Mouse (Mus musculus): Measurements from ENCODE around the gene Dna2.
"Not testable (repeated sequence)": the region's sequence is repeated elsewhere in the genome, so short reads cannot be mapped to it uniquely, and the experiment has no call there.

The Dna2 gene

GRCm38 (mm10) chr10:62946738-62947471 is at the start of gene Dna2:
Dna2 (plus strand) TSS chr10:62947026.
- peak; percentile 81 to 90 for DNase-seq

- no peak for DNase-seq
Measured at GRCm38 (mm10) chr10:62897437-62897836, 49.4 kb upstream of the Dna2 start.

DNA sequence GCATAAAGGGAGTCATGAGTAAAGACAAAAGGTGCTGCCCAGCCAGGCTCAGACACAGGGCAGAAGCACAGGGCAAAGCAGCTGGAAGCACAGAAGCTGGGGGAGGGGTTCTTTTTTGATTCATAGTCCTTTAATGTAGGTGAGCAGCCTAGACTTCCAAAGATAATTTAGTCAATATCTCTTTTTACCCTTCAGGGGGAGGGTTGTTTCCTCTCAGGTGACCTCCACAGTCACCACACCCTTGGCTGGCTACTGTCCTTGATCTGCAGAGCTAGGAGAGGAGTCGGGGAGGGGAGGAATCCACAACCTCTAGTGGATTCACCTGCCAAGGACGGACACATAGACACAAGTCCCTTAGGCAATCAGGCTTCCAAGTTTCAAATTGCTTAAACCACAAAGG is 48.8 kb upstream of the Dna2 start:
- no peak for DNase-seq

- DNase-seq: no peak
Measured at GRCm38 (mm10) chr10:62900144-62900543, 46.7 kb upstream of the Dna2 start.

DNA sequence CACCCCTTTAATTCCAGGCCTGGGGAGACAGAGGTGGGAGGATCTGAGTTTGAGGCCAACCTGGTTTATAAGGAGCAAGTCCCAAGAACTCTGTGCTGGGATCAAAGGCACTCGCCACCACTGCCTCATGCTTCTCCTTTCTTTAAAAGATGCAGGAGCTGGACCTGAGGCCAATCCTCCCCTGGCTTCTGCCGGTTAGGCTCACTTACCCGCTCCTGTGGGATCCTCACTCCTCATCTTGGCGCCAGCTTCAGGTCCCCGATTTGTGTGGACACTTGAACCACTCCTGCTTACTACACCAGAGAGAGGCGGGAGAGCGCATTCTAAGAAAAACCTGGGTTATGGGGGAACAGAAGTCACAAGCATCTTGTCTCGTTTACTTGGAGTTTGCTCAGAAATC is 45.0 kb upstream of the Dna2 start:
- DNase-seq: no peak

DNA sequence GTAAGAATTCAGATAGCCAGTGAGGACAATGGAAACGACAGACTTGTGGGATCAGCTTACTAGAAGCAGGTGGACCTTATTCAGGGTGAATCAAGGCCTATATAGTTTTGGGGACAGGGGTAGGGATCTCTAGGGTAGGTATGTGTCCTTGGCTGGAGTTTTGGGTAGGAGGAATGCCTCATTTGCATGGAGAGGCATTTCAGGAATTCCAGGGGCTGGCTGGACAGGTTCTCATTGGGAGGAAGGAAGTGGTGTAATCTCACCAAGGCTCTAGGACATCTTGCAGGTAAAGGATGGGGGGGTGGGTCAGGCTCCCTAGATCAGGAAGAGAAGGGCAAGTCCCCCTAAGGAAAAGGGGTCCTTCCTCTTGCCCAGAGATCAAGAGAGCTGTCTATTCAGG is 44.0 kb upstream of the Dna2 start:
- DNase-seq: no peak

GRCm38 (mm10) chr10:62906336-62906735 is 40.5 kb upstream of the Dna2 start:
- no peak for DNase-seq

GRCm38 (mm10) chr10:62908896-62909295 is 37.9 kb upstream of the Dna2 start, which contains the start of gene Tet1:
Tet1 (minus strand) TSS chr10:62908996.
- not testable (repeated sequence) for DNase-seq

DNA sequence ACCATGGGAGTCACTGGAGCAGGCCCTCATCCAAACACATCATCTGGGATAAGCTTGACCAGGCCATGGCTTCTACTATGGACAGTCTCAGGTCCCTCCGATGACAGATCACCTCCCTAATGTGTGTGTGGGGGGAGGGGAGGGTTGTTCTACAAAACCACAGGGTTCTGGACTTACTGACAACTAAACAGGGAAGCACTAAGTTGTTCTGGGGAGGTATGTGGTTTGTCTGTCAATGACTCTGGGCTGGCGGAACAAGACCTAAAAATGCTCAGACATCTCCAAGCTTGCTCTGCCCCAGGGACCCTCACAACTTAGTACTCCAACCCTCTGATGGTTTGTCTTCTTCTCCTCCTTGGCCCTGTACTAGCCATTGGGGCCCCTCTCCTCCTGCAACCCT is 35.7 kb upstream of the Dna2 start:
- DNase-seq: no peak

GRCm38 (mm10) chr10:62918985-62919384 is 27.8 kb upstream of the Dna2 start:
- DNase-seq: no peak

DNA sequence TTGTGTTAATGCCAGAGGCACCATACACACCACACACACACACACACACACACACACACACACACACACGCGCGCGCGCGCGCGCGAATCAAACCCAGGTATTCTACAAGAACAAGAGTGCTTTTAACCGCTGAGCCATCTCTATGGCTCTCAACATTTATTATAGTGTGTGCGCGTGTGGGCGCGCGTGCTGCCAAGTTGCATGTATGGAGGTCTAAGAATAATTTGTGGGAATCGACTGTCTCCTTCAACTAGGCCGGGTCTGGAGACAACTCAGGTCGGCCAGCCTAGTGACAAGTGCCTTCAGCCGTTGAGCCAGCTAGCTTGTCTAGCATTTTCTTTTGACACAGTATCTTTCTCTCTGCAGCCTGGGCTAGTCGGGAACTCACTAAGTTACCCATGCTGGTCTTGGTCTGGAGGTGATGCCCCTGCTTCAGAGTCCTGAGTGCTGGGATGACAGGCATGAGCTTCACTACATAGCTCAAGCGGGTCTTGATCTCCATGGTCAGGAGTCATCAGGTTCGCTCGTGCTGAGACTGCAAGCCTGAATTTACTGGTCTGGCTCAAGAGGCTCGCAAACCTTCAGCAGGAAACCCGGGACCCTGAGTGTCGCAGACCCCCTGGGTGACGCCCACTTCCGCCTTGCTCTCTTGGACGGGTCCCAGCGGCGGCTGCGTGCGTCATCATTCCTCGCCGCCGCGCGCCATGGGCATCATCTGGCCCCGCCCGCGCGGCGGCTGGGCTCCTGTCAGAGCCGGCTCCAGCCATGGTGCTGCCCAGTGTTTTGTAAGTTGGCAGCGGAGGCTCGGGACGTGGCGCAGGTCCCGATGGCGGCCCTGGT is 26.7 kb upstream of the Dna2 start, which contains the start of gene Slc25a16:
TSS of gene Slc25a16 (plus strand) at position 709 of the 841 bp plus-strand sequence.
- DNase-seq: peak; percentile 96

DNA sequence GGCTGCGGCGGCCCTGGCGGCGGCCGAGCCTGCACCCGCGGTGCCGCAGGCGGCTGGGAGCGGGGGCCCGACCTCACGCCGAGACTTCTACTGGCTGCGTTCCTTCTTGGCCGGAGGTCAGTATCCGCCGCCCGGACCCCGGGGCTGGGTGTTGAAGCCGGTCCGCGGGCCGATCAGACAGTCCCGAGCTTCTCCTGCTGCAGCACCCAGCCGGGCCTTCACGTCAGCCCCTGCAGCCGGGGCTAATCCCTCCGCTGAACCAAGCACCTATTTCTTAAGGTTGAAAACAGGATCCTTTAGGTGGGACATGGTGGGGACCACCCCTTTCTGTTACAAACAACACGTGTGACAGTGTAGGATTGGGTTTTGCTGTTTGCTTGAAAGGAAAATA is 26.1 kb upstream of the Dna2 start:
- DNase-seq: no peak

GRCm38 (mm10) chr10:62924096-62924635 is 22.7 kb upstream of the Dna2 start:
- no peak for DNase-seq

GRCm38 (mm10) chr10:62932381-62932780 is 14.4 kb upstream of the Dna2 start:
- DNase-seq: no peak

- DNase-seq: peak in 1 of 2 experiments; percentile 16
Measured at GRCm38 (mm10) chr10:62944975-62945580, 1.7 kb upstream of the Dna2 start.

DNA sequence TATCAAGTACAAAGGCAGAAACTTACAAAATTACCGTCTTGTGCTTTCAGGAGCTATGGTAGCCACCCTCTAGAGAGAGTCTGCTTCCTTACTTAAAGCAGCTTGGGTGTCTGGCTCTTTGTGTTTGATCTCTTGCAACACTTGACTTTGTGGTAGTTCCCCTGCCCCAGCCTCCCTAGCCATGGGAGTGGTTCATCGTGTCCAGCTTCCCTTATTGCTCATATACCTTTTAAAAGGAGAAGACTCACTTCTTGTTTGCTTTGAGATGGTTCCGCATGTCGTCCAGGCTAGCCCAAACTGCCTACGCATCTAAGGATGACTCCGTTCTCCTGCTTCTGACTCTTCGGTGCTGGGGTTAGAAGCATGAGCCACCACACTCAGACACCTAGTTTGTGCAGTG is 1.7 kb downstream of the Dna2 start:
- peak; percentile 36 to 37 for DNase-seq

DNA sequence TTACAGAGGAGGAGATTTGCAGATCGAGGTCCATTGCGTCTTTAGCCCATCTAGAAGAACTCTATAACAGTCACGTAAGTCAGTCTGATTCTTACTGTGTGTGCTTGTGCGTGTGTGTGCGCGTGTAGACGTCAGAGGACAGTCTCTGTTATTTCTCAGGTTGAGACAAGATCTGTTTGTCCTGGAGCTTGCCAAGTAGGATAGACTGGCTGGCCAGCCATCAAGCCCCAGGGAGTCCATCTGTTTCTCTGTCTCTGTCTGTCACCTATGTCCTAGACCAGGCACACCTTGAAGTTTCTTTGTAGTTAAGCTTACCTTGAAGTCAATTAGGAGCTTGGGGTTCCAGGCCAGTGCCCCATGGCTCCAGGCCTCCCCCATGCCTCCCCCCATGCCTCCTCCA is 17.1 kb downstream of the Dna2 start:
- no peak for DNase-seq

DNA sequence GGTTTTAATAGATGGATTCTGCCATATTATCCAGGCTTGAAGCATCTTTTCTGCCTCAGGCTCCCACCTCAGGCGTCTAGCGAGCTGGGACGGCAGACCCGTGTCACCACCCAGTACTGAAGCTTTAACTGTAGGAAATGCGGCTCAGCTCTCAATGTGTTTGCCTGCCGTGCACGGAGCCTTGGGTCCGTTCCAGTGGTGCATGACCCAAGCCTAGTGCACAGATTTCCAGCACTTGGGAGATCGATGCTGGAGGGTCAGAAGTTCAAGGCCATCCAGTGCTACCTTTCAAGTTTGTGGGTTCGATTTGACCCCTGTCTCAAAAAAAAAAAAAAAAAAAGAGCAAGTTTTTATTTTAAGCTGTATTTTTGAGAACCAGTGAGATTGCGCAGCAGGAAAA is 19.0 kb downstream of the Dna2 start:
- no peak for DNase-seq

- DNase-seq: no peak
Measured at GRCm38 (mm10) chr10:62966291-62966690, 19.5 kb downstream of the Dna2 start.

GRCm38 (mm10) chr10:62971821-62972220 is 25.0 kb downstream of the Dna2 start:
- no peak for DNase-seq

- no peak for DNase-seq
Measured at GRCm38 (mm10) chr10:62979667-62980038, 32.8 kb downstream of the Dna2 start.

DNA sequence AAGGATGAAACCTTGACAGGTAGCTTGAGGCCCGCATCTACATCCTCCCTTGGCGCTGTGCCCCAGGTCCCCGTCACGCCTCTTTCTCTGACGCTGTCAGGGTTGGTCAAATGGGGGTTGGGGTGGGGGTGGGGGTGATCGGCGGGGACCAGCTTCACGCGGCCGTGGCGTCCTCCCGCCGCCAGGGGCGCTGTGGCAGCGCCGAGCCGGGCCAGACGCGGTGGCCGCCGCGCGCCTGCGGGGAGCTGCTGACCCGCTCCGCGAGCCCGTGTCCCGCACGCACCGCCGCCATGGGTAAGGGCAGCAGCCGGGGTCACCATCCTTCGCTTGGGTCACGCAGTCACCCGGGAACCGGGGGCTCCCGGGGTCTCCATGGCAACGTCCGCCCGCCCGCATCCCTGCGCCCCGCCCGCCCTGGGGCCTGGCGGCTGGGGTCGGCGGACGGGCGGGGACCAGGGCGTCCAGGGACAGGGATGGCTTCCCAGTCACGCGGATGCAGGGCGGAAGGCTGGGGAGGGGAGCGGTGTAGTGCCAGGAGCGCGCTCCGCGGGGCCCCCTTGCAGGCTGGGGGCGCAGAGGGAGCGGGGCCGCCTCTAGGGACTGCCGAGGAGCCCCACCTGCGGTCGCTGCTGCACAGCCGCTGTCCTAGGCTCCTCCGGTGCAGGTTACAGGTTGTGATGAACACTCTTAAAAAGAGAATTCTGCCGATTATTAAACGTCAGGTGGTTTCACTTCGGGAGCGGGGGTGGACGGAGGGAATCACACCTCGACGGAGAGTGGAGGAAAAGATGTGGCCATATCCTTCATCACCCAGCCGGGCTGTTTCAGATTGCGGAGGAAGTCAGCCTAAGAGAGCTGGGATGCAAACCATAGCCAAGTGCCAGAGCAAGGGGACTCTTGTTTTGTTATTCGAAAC is 33.5 kb downstream of the Dna2 start, which contains the start of gene Rufy2:
TSS of gene Rufy2 (plus strand) at position 185 of the 916 bp plus-strand sequence.
- DNase-seq: peak; percentile 87 to 89

Measured in lung, postnatal 4 days (tissue).